Mouse (Mus musculus) stomach, postnatal 0 days (tissue): ENCODE data around the gene Ltbp1.

Source experiments
- CTCF ChIP-seq: IDR thresholded peaks from 2 replicates; pipeline ENCODE4 v1.5.1; 2016; ENCODE audit warnings: antibody characterized with exemption, low read depth, mild to moderate bottlenecking, moderate library complexity
- EP300 ChIP-seq: optimal IDR thresholded peaks from 2 replicates; pipeline ENCODE3; 2016; ENCODE audit warnings: antibody characterized with exemption

- TF ChIP-seq CTCF (no peak), EP300 (no peak)
Measured at GRCm38 (mm10) chr17:75242086-75242485, 236.7 kb downstream of the Ltbp1 start.
